Mouse (Mus musculus): ENCODE measurements around the gene Tbc1d16.

GRCm38 (mm10) chr11:119215905-119216507, 12.3 kb downstream of the Tbc1d16 start:
- TF ChIP-seq CTCF (IDR thresholded peaks at IDR 0.05; ENCODE audit: borderline replicate concordance, extremely low read depth, insufficient read depth, insufficient read length) (no peak), POLR2A (IDR thresholded peaks at IDR 0.05; ENCODE audit: borderline replicate concordance, extremely low read depth, insufficient read depth, insufficient read length, poor library complexity, severe bottlenecking) (no peak)
